Mouse (Mus musculus) liver, adult 2 months (tissue): ENCODE results near the gene Mycl. TPM values are rescaled to one million over a fixed set of nuclear protein-coding genes. Genes with fewer than 3 reads are reported as not detected.
A peak's percentile ranks its signal among the peaks of the same experiment; 100 is the strongest.

Experiments
- DNase-seq: peaks from one replicate; pipeline ENCODE4 v3.0.0-alpha.2; 2011; ENCODE audit warnings: low read depth, low spot score; ENCODE audit errors: extremely low read depth
- H3K27ac ChIP-seq: fragments of 200-500 bp; replicated peaks from 2 replicates; pipeline ENCODE4 v1.5.1; 2012; ENCODE audit warnings: low read depth, mild to moderate bottlenecking, control low read depth, inconsistent platforms, low read length; ENCODE audit not compliant: insufficient read depth
- H3K27me3 ChIP-seq: fragments of 200-500 bp; 2 replicates; pipeline ENCODE4 v1.6.1; 2012; ENCODE audit warnings: mild to moderate bottlenecking, moderate library complexity, low read length, inconsistent platforms; ENCODE audit not compliant: control insufficient read depth, insufficient read depth
- H3K36me3 ChIP-seq: fragments of 200-500 bp; 2 replicates; pipeline ENCODE4 v1.6.1; 2012; ENCODE audit warnings: low read length, inconsistent platforms; ENCODE audit not compliant: control insufficient read depth, insufficient read depth
- H3K4me1 ChIP-seq: fragments of 200-500 bp; 2 replicates; pipeline ENCODE4 v1.6.1; 2011; ENCODE audit warnings: low read length; ENCODE audit not compliant: control insufficient read depth, insufficient read depth
- H3K4me3 ChIP-seq: fragments of 200-500 bp; 2 replicates; pipeline ENCODE4 v1.5.1; 2011; ENCODE audit warnings: low read depth, mild to moderate bottlenecking, control low read depth, low read length, moderate library complexity; ENCODE audit not compliant: insufficient read depth
- H3K79me2 ChIP-seq: fragments of 200-500 bp; 2 replicates; pipeline ENCODE4 v1.6.1; 2012; ENCODE audit warnings: inconsistent platforms, mild to moderate bottlenecking, low read length, moderate library complexity; ENCODE audit not compliant: control insufficient read depth, insufficient read depth
- H3K9ac ChIP-seq: fragments of 200-500 bp; 2 replicates; pipeline ENCODE4 v1.6.1; 2012; ENCODE audit warnings: low read depth, mild to moderate bottlenecking, control low read depth, inconsistent platforms, low read length
- CTCF ChIP-seq: fragments of 200-500 bp; IDR thresholded peaks from 2 replicates; pipeline ENCODE4 v1.5.1; 2011; ENCODE audit warnings: low read depth, low read length, control low read depth
- POLR2A ChIP-seq: fragments of 200-500 bp; IDR thresholded peaks from 2 replicates; pipeline ENCODE4 v1.6.1; 2011; ENCODE audit warnings: low read length, control low read depth; ENCODE audit not compliant: insufficient read depth; ENCODE audit errors: extremely low read depth
- WGBS: fragments of 180-500 bp; shearing (Covaris S2); methylation state at CpG from one replicate; pipeline ENCODE4 v1.1.7; 2018; 5-methylcytosine and 5-hydroxymethylcytosine counted together
- polyA plus RNA-seq: library from polyadenylated mRNA; depleted of rRNA; stranded (reverse); fragments of >200 nt; gene quantifications from 2 replicates; pipeline ENCODE4 v1.2.3, GENCODE M21; 2012; rRNA removed
- total RNA-seq: library from RNA; depleted of rRNA; stranded (reverse); fragments of >200 nt; gene quantifications from 2 replicates; pipeline ENCODE4 v1.2.3, GENCODE M21; 2014; rRNA removed

Mycl gene
- total and polyA plus RNA-seq, 2 experiments = 3.3 to 7.0 TPM

- Histone ChIP-seq H3K79me2 (peaks cover 17% of the 10 kb centered on the region; the same call in 1 of the 2 replicates), H3K4me3 (no peak overlapping the region), H3K9ac (no peak overlapping the region), H3K36me3 (peaks cover 4% of the 10 kb centered on the region), H3K27ac (no peak overlapping the region), H3K27me3 (no peaks in the 10 kb centered on the region), H3K4me1 (no peaks in the 10 kb centered on the region)
- 78% methylated on average over 3 of the region's 3 CpGs for WGBS
- no peak for TF ChIP-seq CTCF
- no peak for TF ChIP-seq POLR2A
- no peak for DNase-seq
Measured at GRCm38 (mm10) chr4:123036710-123037109, 41.3 kb downstream of the Mycl start.

DNA sequence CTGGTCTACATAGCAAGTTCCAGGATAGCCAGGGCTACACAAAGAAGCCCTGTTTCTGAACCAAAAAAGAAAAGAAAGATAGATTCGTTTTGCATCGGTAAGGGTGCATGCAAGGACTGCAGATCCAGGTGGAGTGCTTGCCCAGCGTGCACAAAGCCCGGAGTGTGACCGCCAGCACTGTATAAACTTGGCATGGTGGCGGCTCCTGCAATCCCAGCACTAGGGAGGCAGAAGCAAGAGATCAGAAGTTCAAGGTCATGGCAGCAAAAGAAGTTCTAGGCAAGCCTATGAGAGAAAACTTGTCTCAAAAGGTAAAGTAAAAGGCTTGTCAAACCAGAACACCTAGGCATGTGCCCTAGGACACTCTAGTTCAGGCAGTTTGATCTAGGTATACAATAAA lies 45.7 kb downstream of the Mycl start:
- Histone ChIP-seq H3K27ac (no peak overlapping the region), H3K4me3 (no peak overlapping the region), H3K36me3 (peaks cover 6% of the 10 kb centered on the region), H3K27me3 (no peaks in the 10 kb centered on the region), H3K79me2 (peaks cover 3% of the 10 kb centered on the region; the same call in 1 of the 2 replicates), H3K4me1 (peaks cover 7% of the 10 kb centered on the region), H3K9ac (no peak overlapping the region)
- WGBS = 62% methylated on average over 6 of the region's 6 CpGs
- peak; percentile 72 for DNase-seq
- no peak for TF ChIP-seq CTCF

- Histone ChIP-seq H3K36me3 (peaks cover 12% of the 10 kb centered on the region), H3K9ac (no peak overlapping the region), H3K4me1 (peaks cover 12% of the 10 kb centered on the region), H3K4me3 (no peak overlapping the region), H3K27ac (no peak overlapping the region), H3K27me3 (no peaks in the 10 kb centered on the region), H3K79me2 (no peaks in the 10 kb centered on the region)
- 95% methylated on average over 1 of the region's 1 CpGs for WGBS
- no peak for DNase-seq
- TF ChIP-seq CTCF (no peak), POLR2A (no peak)
Measured at GRCm38 (mm10) chr4:123043858-123044257, 48.4 kb downstream of the Mycl start.

DNA sequence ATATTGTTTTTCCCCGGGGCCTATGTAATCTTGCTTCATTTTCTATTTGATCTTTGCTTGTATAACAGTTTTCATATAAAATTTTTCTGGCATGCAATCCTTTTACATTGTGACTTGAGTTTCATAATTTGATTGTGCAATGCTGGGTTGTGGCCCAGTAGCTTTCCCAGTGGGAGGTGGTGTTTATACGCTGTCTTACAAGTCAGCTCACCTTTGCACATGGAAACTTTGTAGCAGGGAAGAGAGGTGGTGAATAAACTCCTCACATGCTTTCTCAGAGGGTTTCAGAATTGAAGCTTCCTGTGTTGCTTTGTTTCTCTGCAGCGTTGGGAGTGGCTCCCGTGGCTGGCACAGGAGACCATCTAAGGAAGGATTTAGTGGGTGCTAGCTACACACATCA lies 49.4 kb downstream of the Mycl start:
- 40% methylated on average over 4 of the region's 4 CpGs for WGBS
- TF ChIP-seq POLR2A (no peak), CTCF (no peak)
- H3K79me2 ChIP-seq = no peaks in the 10 kb centered on the region
- no peak overlapping the region for H3K4me3 ChIP-seq
- peak; percentile 88 for DNase-seq
- peaks cover 12% of the 10 kb centered on the region for H3K4me1 ChIP-seq
- peaks cover 20% of the 10 kb centered on the region; the same call in 1 of the 2 replicates for H3K36me3 ChIP-seq
- H3K27ac ChIP-seq = peak overlapping the region; percentile 78
- H3K9ac ChIP-seq = no peak overlapping the region
- H3K27me3 ChIP-seq = no peaks in the 10 kb centered on the region

DNA sequence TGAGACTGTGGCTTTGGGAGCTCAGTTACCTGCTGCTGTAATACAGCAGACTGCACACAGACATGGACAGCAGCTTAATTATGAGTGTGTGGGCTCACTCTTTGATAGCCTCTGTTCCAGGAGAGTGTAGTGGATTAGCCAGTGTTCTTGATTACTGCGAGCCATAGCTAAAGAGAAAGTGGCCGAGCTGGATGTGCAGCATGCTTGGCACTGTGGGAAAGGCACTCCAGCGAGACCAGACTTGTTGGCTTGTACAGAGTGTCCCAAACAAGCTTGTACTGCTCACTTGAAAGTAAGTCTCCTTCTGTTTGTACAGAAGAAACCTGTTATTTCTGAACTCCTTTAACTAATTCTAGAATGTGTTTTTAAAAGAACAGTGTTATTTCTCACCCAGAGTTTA lies 50.8 kb downstream of the Mycl start:
- DNase-seq = no peak
- peaks cover 12% of the 10 kb centered on the region for H3K4me1 ChIP-seq
- peaks cover 19% of the 10 kb centered on the region; the same call in 1 of the 2 replicates for H3K36me3 ChIP-seq
- H3K27me3 ChIP-seq = no peaks in the 10 kb centered on the region
- H3K4me3 ChIP-seq = no peak overlapping the region
- whole genome bisulfite sequencing = 69% methylated on average over 3 of the region's 3 CpGs
- no peaks in the 10 kb centered on the region for H3K79me2 ChIP-seq
- TF ChIP-seq CTCF = no peak
- H3K27ac ChIP-seq = no peak overlapping the region
- no peak overlapping the region for H3K9ac ChIP-seq

GRCm38 (mm10) chr4:123050681-123051211 lies 55.3 kb downstream of the Mycl start:
- TF ChIP-seq CTCF = no peak
- no peak for TF ChIP-seq POLR2A
- Histone ChIP-seq H3K79me2 (no peaks in the 10 kb centered on the region), H3K27me3 (no peaks in the 10 kb centered on the region), H3K4me1 (peaks cover 6% of the 10 kb centered on the region), H3K4me3 (no peak overlapping the region), H3K9ac (no peak overlapping the region), H3K36me3 (peaks cover 52% of the 10 kb centered on the region), H3K27ac (no peak overlapping the region)
- WGBS = 68% methylated on average over 5 of the region's 5 CpGs
- DNase-seq = peak; percentile 66

Other genes with a start within 250 kb of the Mycl start
- gene Ppt1, start 159.4 kb upstream of the Mycl start, total RNA-seq = 16.6 and 18.7 TPM in 2 replicates
- gene Ppt1, start 159.4 kb upstream of the Mycl start, polyA plus RNA-seq = 14.1 and 15.3 TPM in 2 replicates
- 52.6 and 55.7 TPM in 2 replicates for gene Cap1, start 109.6 kb upstream of the Mycl start, total RNA-seq
- gene Cap1, start 109.6 kb upstream of the Mycl start, polyA plus RNA-seq = 33.7 and 38.2 TPM in 2 replicates
- gene Mfsd2a, start 34.5 kb upstream of the Mycl start, total RNA-seq = 40.6 and 44.0 TPM in 2 replicates
- gene Mfsd2a, start 34.5 kb upstream of the Mycl start, polyA plus RNA-seq = 32.8 and 62.5 TPM in 2 replicates
- gene Trit1, start 20.9 kb downstream of the Mycl start, total RNA-seq = 9.2 and 11.2 TPM in 2 replicates
- 3.2 and 4.3 TPM in 2 replicates for gene Trit1, start 20.9 kb downstream of the Mycl start, polyA plus RNA-seq
- not detected in 2 replicates for gene Bmp8b, start 109.5 kb downstream of the Mycl start, total RNA-seq
- gene Bmp8b, start 109.5 kb downstream of the Mycl start, polyA plus RNA-seq = 0.02 and 0.16 TPM in 2 replicates
- not detected in 2 replicates for gene Oxct2b, start 120.6 kb downstream of the Mycl start, total RNA-seq
- not detected in 2 replicates for gene Oxct2b, start 120.6 kb downstream of the Mycl start, polyA plus RNA-seq
- gene Ppie, start 144.3 kb downstream of the Mycl start, total RNA-seq = 15.2 and 17.2 TPM in 2 replicates
- 7.7 and 8.7 TPM in 2 replicates for gene Ppie, start 144.3 kb downstream of the Mycl start, polyA plus RNA-seq
- 0.20 TPM in 1 of 2 replicates, not detected in the other for gene Hpcal4, start 187.6 kb downstream of the Mycl start, total RNA-seq
- gene Hpcal4, start 187.6 kb downstream of the Mycl start, polyA plus RNA-seq = not detected in 2 replicates
- 0.20 TPM in 1 of 2 replicates, not detected in the other for gene Nt5c1a, start 205.9 kb downstream of the Mycl start, total RNA-seq
- gene Nt5c1a, start 205.9 kb downstream of the Mycl start, polyA plus RNA-seq = not detected in 2 replicates
- 0.28 and 0.60 TPM in 2 replicates for gene Heyl, start 237.9 kb downstream of the Mycl start, total RNA-seq
- 1.0 and 1.4 TPM in 2 replicates for gene Heyl, start 237.9 kb downstream of the Mycl start, polyA plus RNA-seq